Mouse (Mus musculus) frontal cortex, adult 2 months (tissue): Measurements from ENCODE around the gene BC049730. TPM values are rescaled to one million over a fixed set of nuclear protein-coding genes. Genes with fewer than 3 reads are reported as not detected.

Experiments
- DNase-seq, 2 experiments: peaks; one replicate each; pipeline ENCODE4 v3.0.0; 2022; ENCODE audit warnings: low spot score in 1 of 2; ENCODE audit errors: extremely low spot score in 1 of 2
- polyA plus RNA-seq: library from polyadenylated mRNA; depleted of rRNA; stranded (reverse); fragments of >200 nt; gene quantifications from 2 replicates; pipeline ENCODE4 v1.2.3, GENCODE M21; 2012; rRNA removed

BC049730 gene
- polyA plus RNA-seq, 1 experiment = not detected

DNA sequence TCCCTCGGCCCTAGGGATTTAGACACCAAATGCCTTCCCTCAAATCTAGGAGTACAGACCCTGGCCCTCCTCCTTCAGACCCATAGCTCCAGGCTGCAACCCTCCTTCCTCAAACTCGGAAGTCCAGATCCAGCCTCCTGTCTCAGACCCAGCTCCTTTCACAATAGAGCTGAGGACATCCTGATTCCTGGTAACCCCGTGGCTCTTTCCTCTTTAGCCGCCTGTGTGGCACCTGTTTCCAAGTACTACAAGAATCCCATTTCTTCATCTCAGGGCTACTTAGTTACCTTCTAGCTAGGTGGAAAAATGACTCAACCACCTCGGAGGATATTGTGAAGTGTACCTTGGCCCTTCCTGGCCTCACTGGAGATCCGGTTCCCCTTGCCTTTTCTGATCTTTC, 52.1 kb downstream of the BC049730 start:
- no peak for DNase-seq

DNA sequence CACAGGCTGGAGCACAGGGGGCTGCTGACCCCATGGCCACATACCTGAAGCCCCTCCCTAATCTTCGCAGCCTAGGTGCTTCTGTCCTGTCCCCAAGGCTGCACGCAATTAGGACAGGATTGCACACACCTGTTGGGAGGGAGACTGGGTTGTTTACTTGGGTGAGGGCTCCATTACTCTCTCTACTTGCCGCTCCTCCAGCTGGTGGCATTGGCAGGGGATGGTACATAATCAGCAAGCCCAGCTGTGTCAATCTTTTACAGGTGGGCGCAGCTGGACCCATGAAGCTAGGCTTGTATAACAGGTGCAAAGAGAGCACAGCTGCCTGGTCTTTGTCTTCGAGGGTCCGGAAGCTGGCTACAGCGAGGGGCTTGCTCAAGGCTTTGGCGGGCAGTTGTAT, 53.5 kb downstream of the BC049730 start:
- no peak for DNase-seq

Other genes with a start within 250 kb of the BC049730 start
- 1.1 and 1.8 TPM in 2 replicates for gene Plaur, start 246.8 kb upstream of the BC049730 start, polyA plus RNA-seq
- 225 and 258 TPM in 2 replicates for gene Cadm4, start 227.2 kb upstream of the BC049730 start, polyA plus RNA-seq
- 82.8 and 84.1 TPM in 2 replicates for gene Zfp428, start 202.2 kb upstream of the BC049730 start, polyA plus RNA-seq
- gene AC161166.1, start 196.8 kb upstream of the BC049730 start, polyA plus RNA-seq = not detected in 2 replicates
- gene Irgq, start 178.6 kb upstream of the BC049730 start, polyA plus RNA-seq = 46.3 and 46.7 TPM in 2 replicates
- gene Pinlyp, start 163.1 kb upstream of the BC049730 start, polyA plus RNA-seq = not detected in 2 replicates
- gene Xrcc1, start 163.0 kb upstream of the BC049730 start, polyA plus RNA-seq = 48.8 and 49.0 TPM in 2 replicates
- 14.9 and 17.2 TPM in 2 replicates for gene Ethe1, start 121.7 kb upstream of the BC049730 start, polyA plus RNA-seq
- 6.7 and 7.7 TPM in 2 replicates for gene Zfp575, start 121.6 kb upstream of the BC049730 start, polyA plus RNA-seq
- gene Phldb3, start 98.5 kb upstream of the BC049730 start, polyA plus RNA-seq = 0.08 and 0.12 TPM in 2 replicates
- gene Lypd3, start 72.7 kb upstream of the BC049730 start, polyA plus RNA-seq = not detected in 2 replicates
- gene Tex101, start 32.6 kb upstream of the BC049730 start, polyA plus RNA-seq = not detected in 2 replicates
- not detected in 2 replicates for gene Gm4763, start 17.7 kb downstream of the BC049730 start, polyA plus RNA-seq
- gene Cd177, start 51.1 kb downstream of the BC049730 start, polyA plus RNA-seq = 0.04 TPM in 2 replicates
- gene Ceacam10, start 68.0 kb downstream of the BC049730 start, polyA plus RNA-seq = not detected in 2 replicates
- gene Gm9844, start 153.0 kb downstream of the BC049730 start, polyA plus RNA-seq = 9.6 and 13.7 TPM in 2 replicates
- not detected in 2 replicates for gene Lypd4, start 160.7 kb downstream of the BC049730 start, polyA plus RNA-seq
- gene Dmrtc2, start 160.8 kb downstream of the BC049730 start, polyA plus RNA-seq = 0.06 TPM in 1 of 2 replicates, not detected in the other
- 319 and 386 TPM in 2 replicates for gene Rps19, start 175.1 kb downstream of the BC049730 start, polyA plus RNA-seq
- gene Cd79a, start 188.1 kb downstream of the BC049730 start, polyA plus RNA-seq = 0.72 and 0.86 TPM in 2 replicates
- 167 and 181 TPM in 2 replicates for gene Arhgef1, start 193.7 kb downstream of the BC049730 start, polyA plus RNA-seq
- gene Gm4881, start 235.3 kb downstream of the BC049730 start, polyA plus RNA-seq = 0.17 TPM in 1 of 2 replicates, not detected in the other